Mouse (Mus musculus) 3134 (cell line): ENCODE measurements around the gene Scap.
A peak's percentile ranks its signal among the peaks of the same experiment; 100 is the strongest.
"Not testable (repeated sequence)": the region's sequence is repeated elsewhere in the genome, so short reads cannot be mapped to it uniquely, and the experiment has no call there.

Experiments used
- DNase-seq: peaks from one replicate; pipeline ENCODE4 v3.0.0-alpha.2; 2011; ENCODE audit warnings: low spot score; ENCODE audit not compliant: insufficient read length; ENCODE audit errors: extremely low read depth

Gene Scap

DNA sequence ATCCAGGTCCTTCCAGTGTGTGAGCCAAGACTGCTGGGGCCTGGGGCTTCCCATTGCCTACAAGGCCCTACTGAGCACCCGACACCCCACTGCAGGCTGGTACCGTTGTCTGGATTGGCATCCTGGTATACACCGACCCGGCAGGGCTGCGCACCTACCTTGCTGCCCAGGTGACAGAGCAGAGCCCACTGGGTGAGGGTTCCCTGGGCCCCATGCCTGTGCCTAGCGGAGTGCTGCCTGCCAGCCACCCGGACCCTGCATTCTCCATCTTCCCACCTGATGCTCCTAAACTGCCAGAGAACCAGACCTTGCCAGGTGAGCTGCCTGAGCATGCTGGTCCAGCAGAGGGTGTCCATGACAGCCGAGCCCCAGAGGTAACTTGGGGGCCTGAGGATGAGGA, 46.3 kb downstream of the Scap start:
- DNase-seq: no peak

DNA sequence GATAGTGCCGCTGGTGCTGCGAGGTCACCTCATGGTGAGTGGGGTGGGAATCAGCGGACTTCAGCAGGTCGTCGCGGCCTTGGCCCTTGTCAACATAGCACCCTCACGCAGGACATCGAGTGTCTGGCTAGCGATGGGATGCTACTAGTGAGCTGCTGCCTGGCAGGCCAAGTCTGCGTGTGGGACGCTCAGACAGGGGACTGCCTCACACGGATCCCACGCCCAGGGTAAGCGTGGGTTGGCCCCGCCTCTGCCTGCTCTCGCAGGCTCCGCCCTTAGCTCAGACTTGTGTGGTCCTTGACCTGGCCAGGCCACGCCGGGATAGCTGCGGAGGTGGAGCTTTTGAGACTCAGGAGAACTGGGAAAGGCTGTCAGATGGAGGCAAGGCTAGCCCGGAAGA, 47.6 kb downstream of the Scap start:
- no peak for DNase-seq

DNA sequence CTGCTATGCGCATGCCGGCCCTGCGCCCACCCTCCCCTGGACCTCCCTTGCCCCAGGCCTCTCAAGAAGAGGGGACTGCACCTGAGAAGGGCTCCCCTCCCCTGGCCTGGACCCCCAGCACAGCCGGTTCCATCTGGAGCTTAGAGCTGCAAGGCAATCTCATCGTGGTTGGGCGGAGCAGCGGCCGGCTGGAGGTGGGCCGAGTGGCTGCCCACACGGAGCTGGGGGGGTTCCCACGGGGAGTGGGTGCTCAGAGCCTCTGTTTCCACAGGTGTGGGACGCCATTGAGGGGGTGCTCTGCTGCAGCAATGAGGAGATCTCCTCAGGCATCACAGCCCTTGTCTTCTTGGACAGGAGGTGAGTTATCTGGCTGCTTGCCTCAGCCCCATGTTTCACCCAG, 48.2 kb downstream of the Scap start:
- DNase-seq: no peak

DNA sequence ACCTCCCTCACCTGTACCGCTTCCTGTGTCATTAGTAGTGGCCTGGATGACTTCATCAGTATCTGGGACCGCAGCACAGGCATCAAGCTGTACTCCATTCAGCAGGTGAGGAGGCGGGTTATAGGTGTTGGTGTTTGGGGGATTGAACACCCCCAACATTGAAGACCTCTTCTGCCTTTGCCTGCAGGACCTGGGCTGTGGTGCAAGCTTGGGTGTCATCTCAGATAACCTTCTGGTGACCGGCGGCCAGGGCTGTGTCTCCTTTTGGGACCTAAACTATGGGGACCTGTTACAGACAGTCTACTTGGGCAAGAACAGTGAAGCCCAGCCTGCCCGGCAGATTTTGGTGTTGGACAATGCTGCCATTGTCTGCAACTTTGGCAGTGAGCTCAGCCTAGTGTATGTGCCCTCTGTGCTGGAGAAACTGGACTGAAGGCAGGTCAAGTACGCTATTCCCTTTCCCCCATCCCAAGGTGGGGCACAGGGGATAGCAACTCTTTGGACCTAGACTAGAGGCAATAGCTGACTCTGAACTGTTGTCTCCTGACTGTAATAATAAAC, 51.4 kb downstream of the Scap start:
- DNase-seq: no peak

- no peak for DNase-seq
These were observed 54.9 kb downstream of the Scap start for GRCm38 (mm10) chr9:110388011-110388410.

- DNase-seq: no peak
These were observed 57.8 kb downstream of the Scap start for GRCm38 (mm10) chr9:110390843-110391242.

GRCm38 (mm10) chr9:110393295-110393694, 60.2 kb downstream of the Scap start:
- no peak for DNase-seq

DNA sequence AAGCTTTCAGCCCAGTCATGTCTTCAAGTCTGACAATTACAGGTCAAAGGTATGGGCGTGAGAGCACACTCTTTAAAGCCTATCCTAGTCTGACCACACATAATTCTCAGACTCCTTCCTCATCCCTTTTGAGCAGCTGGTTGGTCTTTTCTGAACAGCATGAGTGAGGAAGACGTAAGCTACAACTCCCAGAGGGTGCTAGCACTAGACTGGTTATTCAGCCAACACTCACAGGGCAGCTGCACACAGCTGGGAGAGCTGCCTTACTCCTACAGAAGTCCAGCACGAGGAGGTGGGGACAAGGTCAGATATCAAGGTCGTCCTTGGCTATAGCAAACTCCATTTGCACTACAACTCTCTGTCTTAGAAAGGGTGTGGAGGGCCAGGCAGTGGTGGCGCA, 67.6 kb downstream of the Scap start:
- DNase-seq: no peak

DNA sequence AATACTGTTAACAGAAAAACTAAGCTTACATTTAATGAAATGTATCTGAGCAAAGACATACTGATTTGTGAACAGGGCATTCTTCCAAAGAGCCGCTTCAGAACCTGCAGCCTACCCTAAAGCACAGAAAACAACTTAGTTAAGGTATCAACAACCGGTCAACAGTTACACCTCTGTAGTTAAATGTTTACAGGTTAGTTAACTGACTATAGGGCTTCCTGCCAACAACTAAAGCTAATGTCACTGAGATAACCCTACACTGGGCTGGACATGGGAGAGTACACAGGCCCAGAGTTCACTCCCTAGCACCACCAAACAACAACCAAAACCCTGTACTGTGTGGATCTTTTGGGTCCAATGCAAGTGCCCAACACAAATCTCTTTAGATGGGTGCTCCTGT, 69.6 kb downstream of the Scap start:
- DNase-seq: no peak

DNA sequence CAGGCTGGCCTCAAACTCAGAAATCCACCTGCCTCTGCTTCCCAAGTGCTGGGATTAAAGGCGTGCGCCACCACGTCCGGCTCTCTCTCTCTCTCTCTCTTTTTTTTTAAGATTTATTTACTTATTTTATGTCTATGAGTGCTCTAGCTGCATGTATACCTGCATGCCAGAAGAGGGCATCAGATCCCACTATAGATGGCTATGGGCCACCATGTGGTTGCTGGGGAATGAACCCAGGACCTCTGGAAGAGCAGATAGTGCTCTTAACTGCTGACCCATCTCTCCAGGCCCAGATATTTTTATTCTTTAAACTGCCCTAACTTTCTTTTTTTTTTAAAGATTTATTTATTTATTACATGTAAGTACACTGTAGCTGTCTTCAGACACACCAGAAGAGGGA, 70.2 kb downstream of the Scap start:
- DNase-seq: not testable (repeated sequence)

DNA sequence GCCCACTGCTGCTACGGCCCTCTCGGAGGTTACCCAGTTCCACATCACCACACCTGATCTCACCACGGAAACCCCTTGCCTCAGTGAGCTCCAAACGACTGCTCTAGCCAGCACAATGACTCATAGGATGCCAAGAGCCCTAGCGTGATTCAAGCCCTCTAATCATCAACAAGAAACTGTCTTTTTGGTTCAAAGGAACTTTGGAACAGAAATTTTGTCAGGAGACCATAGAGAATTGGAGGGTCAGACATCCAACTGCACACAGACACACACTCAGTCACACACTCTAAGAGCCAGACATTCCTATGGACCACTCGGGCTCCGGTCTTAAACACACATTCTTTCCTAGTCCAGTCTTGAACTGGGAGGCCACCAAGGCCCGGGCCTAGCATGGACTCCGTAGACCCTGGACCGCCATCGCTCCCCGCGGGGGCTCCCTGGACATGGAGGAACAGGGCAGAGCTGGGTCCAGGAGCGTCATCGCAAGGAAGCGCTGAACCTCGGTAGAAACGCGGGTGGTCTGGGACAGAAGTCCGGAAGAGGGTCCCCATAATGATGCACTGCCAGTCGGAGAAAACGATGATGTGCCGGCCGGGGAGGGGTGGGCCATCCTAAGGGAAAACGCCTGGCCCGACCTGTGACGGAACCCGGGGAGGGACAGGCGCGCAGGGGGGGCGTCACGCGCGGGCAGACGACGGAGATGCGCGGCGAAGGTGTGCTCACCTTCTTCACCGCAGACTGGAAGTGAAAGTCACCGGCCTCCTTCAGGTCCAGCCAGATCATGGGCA, 74.4 kb downstream of the Scap start:
- peak; percentile 53 for DNase-seq

- DNase-seq: peak; percentile 96
These were observed 75.1 kb downstream of the Scap start, which contains the start of gene Ptpn23 for GRCm38 (mm10) chr9:110408099-110408773. TSS of gene Ptpn23 (minus strand) at chr9:110408213.

GRCm38 (mm10) chr9:110410908-110411887, 78.1 kb downstream of the Scap start:
- peak; percentile 58 for DNase-seq

DNA sequence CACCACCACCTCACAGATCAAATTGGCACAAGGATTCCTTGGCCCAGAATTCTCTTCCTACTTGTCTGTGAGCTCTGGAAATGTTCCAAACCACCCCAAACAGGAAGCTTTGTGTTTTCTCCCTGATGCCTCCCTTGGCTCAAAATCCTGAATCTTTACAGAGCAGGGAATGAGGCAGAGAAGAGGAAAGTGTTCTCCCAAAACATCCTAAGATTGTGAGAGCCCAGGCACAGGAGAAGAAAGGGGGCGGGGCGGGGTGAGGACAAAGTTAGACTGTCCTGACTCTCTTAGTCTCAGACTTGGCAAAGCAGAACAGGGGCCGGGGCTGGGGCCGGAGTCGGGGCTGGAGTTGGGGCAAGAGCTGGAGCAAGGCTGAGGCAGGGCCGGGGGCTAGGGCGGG, 79.8 kb downstream of the Scap start:
- no peak for DNase-seq

- no peak for DNase-seq
These were observed 80.7 kb downstream of the Scap start for GRCm38 (mm10) chr9:110413785-110414184.

DNA sequence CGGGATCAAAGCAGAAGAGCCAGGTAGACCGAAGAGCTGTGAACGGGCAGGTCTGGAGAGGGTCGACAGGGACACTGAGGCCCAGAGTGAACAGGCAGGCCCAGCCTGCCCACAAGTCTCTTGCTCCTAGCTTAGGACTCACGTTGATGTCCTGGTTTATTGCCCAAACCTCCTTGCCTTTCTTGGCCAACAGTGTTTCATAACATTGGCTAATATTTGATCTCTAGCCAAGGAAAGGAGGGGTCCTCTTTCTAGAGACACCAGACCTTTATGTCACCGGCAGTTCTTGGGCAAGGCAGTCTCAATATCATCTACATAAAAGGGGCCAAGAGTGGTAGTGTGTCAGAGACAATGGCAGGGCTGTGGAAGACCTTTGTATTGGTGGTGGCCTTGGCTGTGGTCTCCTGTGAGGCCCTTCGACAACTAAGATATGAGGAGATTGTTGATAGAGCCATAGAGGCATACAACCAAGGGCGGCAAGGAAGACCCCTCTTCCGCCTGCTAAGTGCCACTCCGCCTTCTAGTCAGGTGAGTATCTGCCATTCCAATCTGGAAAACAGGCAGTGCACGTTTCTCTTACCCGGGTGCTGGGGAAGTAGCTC, 86.5 kb downstream of the Scap start, which contains the start of gene Ngp:
TSS of gene Ngp (plus strand) at position 237 of the 602 bp plus-strand sequence.
- DNase-seq: no peak

- no peak for DNase-seq
These were observed 98.2 kb downstream of the Scap start for GRCm38 (mm10) chr9:110431241-110431640.

DNA sequence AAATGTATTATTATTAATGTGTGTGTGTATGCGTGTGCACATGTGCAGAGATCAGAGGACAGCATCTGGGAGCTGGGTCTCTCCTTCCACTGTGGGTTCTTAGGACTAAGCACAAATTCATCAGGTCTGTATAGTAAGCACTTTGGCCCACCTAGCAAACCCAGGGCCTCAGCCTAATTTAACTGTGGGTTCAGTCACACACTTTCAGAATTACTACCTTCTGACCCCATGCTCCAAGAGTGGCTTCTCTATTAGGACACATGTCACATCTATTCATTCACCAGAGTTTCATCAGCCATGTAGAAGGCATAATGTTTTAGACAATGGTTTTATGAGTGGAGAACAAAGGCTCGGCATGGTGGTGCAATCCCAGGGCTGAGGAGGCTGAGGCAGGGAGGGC, 100.0 kb downstream of the Scap start:
- DNase-seq: no peak
